Mouse (Mus musculus): ENCODE data around the gene Ldb3. TPM values are rescaled to one million over a fixed set of nuclear protein-coding genes. Genes with fewer than 3 reads are reported as not detected.

Ldb3 gene
- polyA plus RNA-seq (2015; fragmentation: Nextera tagmentation; extraction: Ambion mirVana) = 0.10 and 0.16 TPM in 2 replicates

DNA sequence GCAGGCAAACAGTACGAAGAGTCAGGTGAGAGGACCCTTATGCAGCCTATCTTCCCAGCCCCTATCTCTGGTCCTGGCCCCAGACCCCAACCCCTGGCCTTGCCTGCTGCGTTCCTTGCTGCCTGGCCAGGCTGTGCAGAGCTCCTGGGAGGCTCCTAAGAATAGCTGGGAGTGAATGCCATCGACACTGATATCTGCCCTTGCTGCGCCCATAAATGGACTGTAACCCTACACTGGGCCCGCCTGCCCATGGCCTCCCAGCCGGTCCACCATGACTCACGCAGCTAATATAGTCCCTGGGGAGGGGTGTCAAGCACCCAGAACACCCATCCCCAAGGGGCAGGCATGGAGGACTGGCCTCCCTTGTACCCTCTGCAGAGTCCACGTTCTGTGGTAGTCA is at the start of gene Ldb3:
Gene Ldb3 (minus strand): TSS at position 185 of the 400 bp plus-strand sequence.

DNA sequence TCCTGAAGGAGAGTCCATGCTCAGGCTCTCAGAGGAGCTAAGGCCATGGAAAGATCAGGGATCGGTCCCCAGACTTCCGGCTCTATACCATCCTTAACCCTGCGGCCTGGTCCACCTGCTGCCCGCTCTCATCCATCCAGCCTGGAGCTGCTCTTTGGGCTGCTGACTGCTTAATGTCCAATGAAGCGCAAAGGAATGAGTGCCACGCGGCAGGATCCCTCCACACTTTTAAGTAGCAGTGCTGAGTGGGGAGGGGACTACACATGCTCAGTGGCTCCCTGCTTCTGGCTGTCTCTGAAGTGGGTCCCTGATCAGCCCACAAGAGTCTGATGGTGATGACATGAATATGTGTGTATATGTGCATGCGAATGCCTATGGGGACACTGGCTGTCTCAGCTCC is 11.5 kb upstream of the Ldb3 start, which contains the start of gene Opn4:
Gene Opn4 (minus strand): TSS at position 202 of the 400 bp plus-strand sequence.

GRCm38 (mm10) chr14:34522701-34523100 is 65.8 kb downstream of the Ldb3 start, which contains the start of gene 9230112D13Rik:
9230112D13Rik (minus strand) TSS chr14:34522801.

GRCm38 (mm10) chr14:34503325-34503647 is 85.2 kb downstream of the Ldb3 start, which contains the start of gene Bmpr1a:
Bmpr1a (minus strand) TSS chr14:34503341.

Other genes with a start within 250 kb of the Ldb3 start
- not detected in 2 replicates for gene Fam25c, start 233.2 kb downstream of the Ldb3 start, polyA plus RNA-seq (2015; fragmentation: Nextera tagmentation; extraction: Ambion mirVana)
- gene Sncg, start 213.9 kb downstream of the Ldb3 start, polyA plus RNA-seq (2015; fragmentation: Nextera tagmentation; extraction: Ambion mirVana) = 0.51 and 0.63 TPM in 2 replicates
- gene Mmrn2, start 213.2 kb downstream of the Ldb3 start, polyA plus RNA-seq (2015; fragmentation: Nextera tagmentation; extraction: Ambion mirVana) = 5.4 and 6.2 TPM in 2 replicates
- gene Bmpr1a, start 85.3 kb downstream of the Ldb3 start, polyA plus RNA-seq (2015; fragmentation: Nextera tagmentation; extraction: Ambion mirVana) = 5.1 and 7.3 TPM in 2 replicates
- not detected in 2 replicates for gene 9230112D13Rik, start 65.9 kb downstream of the Ldb3 start, polyA plus RNA-seq (2015; fragmentation: Nextera tagmentation; extraction: Ambion mirVana)
- not detected in 2 replicates for gene Opn4, start 11.5 kb upstream of the Ldb3 start, polyA plus RNA-seq (2015; fragmentation: Nextera tagmentation; extraction: Ambion mirVana)
- 34.2 and 35.6 TPM in 2 replicates for gene Wapl, start 85.2 kb upstream of the Ldb3 start, polyA plus RNA-seq (2015; fragmentation: Nextera tagmentation; extraction: Ambion mirVana)
- 0.02 TPM in 1 of 2 replicates, not detected in the other for gene Grid1, start 231.4 kb upstream of the Ldb3 start, polyA plus RNA-seq (2015; fragmentation: Nextera tagmentation; extraction: Ambion mirVana)